Mouse (Mus musculus) heart, adult 2 months (tissue): ENCODE results near the gene Pax8. TPM values are rescaled to one million over a fixed set of nuclear protein-coding genes. Genes with fewer than 3 reads are reported as not detected.

ENCODE experiments used
- DNase-seq, 2 experiments: peaks; one replicate each; pipeline ENCODE4 v3.0.0; 2021
- H3K27ac ChIP-seq: fragments of 200-600 bp; 2 replicates; pipeline ENCODE4 v1.8.1; 2022
- H3K27me3 ChIP-seq: fragments of 200-500 bp; 2 replicates; pipeline ENCODE4 v1.6.1; 2012; ENCODE audit warnings: mild to moderate bottlenecking, low read length, inconsistent platforms, mixed read lengths; ENCODE audit not compliant: control insufficient read depth, insufficient read depth
- H3K36me3 ChIP-seq: fragments of 200-500 bp; 2 replicates; pipeline ENCODE4 v1.6.1; 2012; ENCODE audit warnings: low read length, inconsistent platforms; ENCODE audit not compliant: control insufficient read depth, insufficient read depth
- H3K4me1 ChIP-seq: fragments of 200-500 bp; 2 replicates; pipeline ENCODE4 v1.6.1; 2011; ENCODE audit warnings: low read length; ENCODE audit not compliant: control insufficient read depth, insufficient read depth
- H3K4me3 ChIP-seq: fragments of 200-600 bp; 2 replicates; pipeline ENCODE4 v1.8.1; 2022
- H3K79me2 ChIP-seq: fragments of 200-500 bp; replicated peaks from 2 replicates; pipeline ENCODE4 v1.6.1; 2012; ENCODE audit warnings: mild to moderate bottlenecking, inconsistent platforms, low read length, moderate library complexity, mixed read lengths; ENCODE audit not compliant: control insufficient read depth, insufficient read depth
- H3K9ac ChIP-seq: fragments of 200-500 bp; 2 replicates; pipeline ENCODE4 v1.6.1; 2012; ENCODE audit warnings: low read depth, mild to moderate bottlenecking, control low read depth, inconsistent platforms, low read length, mixed read lengths
- CTCF ChIP-seq: fragments of 200-600 bp; IDR thresholded peaks from 2 replicates; pipeline ENCODE4 v1.8.1; 2022; ENCODE audit warnings: antibody characterized with exemption, mild to moderate bottlenecking, moderate library complexity
- EP300 ChIP-seq: fragments of 200-500 bp; IDR thresholded peaks from 2 replicates; pipeline ENCODE4 v1.6.1; 2011; ENCODE audit warnings: low read depth, low read length, control low read depth; ENCODE audit not compliant: insufficient read depth
- POLR2A ChIP-seq: fragments of 200-500 bp; IDR thresholded peaks from 2 replicates; pipeline ENCODE4 v1.6.1; 2011; ENCODE audit warnings: mild to moderate bottlenecking, low read depth, low read length, control low read depth; ENCODE audit not compliant: insufficient read depth
- WGBS: fragments of 180-500 bp; shearing (Covaris S2); methylation state at CpG from one replicate; pipeline ENCODE4 v1.1.7; 2018; 5-methylcytosine and 5-hydroxymethylcytosine counted together
- intact Hi-C: fragments of 180-260 bp; cut with DNase I; formaldehyde crosslinking; loops from one replicate; pipeline ENCODE4 v1.15.1; 2025
- polyA plus RNA-seq: library from polyadenylated mRNA; depleted of rRNA; stranded (reverse); fragments of >200 nt; gene quantifications from 2 replicates; pipeline ENCODE4 v1.2.3, GENCODE M21; 2012
- total RNA-seq, 2 experiments: library from RNA; stranded (reverse); gene quantifications; 2 replicates each; pipeline ENCODE4 v1.2.3; 2021

Gene Pax8
- total and polyA plus RNA-seq, 3 experiments, result not detected

DNA sequence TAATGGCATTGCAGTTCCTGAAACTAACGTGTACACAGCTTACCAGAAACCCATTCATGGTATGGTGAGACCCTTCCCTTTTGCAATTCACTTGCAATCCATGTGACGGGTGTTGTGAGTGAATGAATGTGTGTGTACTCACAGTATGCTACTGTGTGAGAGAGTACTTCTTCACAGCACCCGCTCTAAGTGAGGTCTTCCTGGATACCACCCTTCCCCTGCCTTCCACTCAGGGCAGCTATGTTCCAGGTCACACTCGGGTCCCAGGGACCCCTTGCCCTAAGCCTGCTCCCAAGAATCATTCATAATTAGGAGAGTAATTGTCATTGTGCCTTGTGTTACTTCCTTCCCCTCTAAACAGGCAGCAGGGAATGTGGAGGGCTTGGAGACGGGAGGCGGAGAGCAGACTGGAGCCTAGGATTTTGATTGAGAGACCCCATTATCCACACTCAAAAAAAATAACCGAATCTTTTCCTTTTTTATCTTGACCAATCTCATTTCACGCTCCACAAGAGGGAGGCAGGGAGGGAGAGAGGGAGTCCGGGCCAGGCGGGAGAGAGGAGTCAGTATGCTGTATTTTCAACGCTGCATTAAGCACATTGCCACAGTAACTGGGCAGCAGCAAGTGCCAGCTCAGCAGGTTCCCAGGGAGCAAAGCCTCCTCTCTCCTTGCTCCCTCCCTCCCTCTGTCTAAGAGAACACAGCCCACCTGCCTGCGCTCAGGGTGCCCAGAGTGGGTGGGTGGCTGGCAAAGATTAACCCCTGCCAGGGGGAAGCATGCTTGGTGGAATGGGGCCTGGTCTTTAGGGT lies 47.3 kb downstream of the Pax8 start:
- no peak overlapping the region for H3K27ac ChIP-seq
- WGBS, result 56% methylated on average over 12 of the region's 12 CpGs
- intact Hi-C loops, result no loop called here
- H3K4me3 ChIP-seq, result no peak overlapping the region
- H3K27me3 ChIP-seq, result no peaks in the 10 kb centered on the region
- no peak overlapping the region for H3K9ac ChIP-seq
- H3K36me3 ChIP-seq, result no peaks in the 10 kb centered on the region
- DNase-seq, result no peak
- no peak for TF ChIP-seq POLR2A
- TF ChIP-seq CTCF, result no peak
- TF ChIP-seq EP300, result no peak
- H3K79me2 ChIP-seq, result no peaks in the 10 kb centered on the region
- no peaks in the 10 kb centered on the region for H3K4me1 ChIP-seq

DNA sequence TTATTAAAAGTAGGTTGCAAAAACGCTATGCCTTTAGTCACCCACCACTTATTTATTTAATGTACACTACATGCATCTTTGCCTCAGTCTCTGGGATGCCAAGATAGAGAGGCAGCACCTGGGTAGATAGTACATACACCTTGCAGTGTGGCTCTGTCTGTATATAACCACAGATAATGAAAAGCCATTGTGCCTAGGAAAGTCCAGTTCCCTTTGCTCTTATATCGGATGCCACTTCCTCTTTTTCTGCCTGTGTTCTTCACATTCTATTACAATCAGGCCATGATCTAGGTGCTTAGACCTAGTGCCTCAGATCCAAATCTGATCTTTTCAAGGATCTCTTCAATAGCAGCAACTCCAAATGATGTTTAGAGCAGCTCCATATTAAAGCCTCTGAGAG lies 49.8 kb downstream of the Pax8 start:
- WGBS, result 81% methylated on average over 2 of the region's 2 CpGs
- Histone ChIP-seq H3K27me3 (no peaks in the 10 kb centered on the region), H3K4me1 (no peaks in the 10 kb centered on the region), H3K79me2 (no peaks in the 10 kb centered on the region), H3K36me3 (no peaks in the 10 kb centered on the region), H3K27ac (no peak overlapping the region), H3K9ac (no peak overlapping the region), H3K4me3 (no peak overlapping the region)
- intact Hi-C loops, result no loop called here
- TF ChIP-seq EP300 (no peak), POLR2A (no peak), CTCF (no peak)
- no peak for DNase-seq

DNA sequence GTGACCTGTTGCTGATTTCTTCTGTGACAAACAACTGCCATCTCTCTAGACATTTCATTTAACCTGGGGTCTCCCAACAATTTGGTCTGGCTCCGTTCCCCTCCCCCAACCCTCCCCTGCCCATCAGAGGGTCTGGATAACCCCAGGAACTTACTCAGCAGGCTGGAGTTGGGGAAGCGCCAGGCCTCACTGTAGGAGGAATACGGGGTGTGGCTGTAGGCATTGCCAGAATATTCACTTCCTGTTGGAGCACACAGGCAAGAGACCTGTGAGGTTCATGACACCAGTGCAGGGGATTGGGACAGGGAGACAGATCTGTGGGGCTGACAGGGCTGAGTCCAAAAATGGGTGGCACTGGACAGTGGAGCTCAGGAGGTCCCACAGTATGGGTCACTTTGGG lies 52.6 kb downstream of the Pax8 start:
- intact Hi-C loops, result no loop called here
- Histone ChIP-seq H3K4me1 (no peaks in the 10 kb centered on the region), H3K36me3 (no peaks in the 10 kb centered on the region), H3K4me3 (no peak overlapping the region), H3K9ac (no peak overlapping the region), H3K27me3 (no peaks in the 10 kb centered on the region), H3K79me2 (no peaks in the 10 kb centered on the region), H3K27ac (no peak overlapping the region)
- TF ChIP-seq CTCF (no peak), EP300 (no peak), POLR2A (no peak)
- WGBS, result 36% methylated on average over 3 of the region's 3 CpGs
- no peak for DNase-seq

DNA sequence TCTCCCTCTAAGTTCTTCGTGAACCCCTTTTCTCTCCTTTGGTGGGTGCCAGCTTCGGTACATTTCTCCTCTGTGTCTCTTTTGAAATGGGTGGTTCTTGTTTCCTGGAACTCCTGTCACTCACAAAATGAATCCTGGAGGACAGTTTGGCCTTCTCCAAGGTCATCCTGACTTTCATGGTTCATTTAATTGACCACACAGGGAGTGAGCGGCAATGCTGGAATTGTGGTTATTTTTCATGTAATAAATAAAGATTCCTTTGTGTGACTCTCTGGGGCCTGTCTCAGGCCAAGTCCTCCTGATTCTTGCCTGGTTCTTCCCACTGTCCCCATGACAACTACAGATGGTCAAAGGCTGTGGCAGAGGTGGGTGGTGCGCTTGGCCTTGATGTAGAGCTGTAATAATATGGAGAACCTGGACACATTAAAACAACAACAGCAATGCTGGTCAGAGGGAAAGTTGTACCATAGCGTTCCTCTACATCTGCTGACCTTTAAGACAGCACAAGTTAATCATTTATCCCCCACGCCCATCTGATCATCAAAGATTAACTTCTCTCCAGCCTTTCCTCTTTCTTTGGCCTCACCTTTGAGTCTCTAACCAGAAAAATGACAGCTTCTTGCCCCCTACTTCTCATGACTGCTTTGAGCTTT lies 54.1 kb downstream of the Pax8 start:
- H3K27ac ChIP-seq, result no peak overlapping the region
- H3K4me3 ChIP-seq, result no peak overlapping the region
- DNase-seq, result no peak
- no peaks in the 10 kb centered on the region for H3K36me3 ChIP-seq
- H3K79me2 ChIP-seq, result no peaks in the 10 kb centered on the region
- TF ChIP-seq POLR2A (no peak), EP300 (no peak), CTCF (no peak)
- no peak overlapping the region for H3K9ac ChIP-seq
- intact Hi-C loops, result no loop called here
- H3K4me1 ChIP-seq, result no peaks in the 10 kb centered on the region
- no peaks in the 10 kb centered on the region for H3K27me3 ChIP-seq
- 87% methylated on average over 6 of the region's 6 CpGs for WGBS

DNA sequence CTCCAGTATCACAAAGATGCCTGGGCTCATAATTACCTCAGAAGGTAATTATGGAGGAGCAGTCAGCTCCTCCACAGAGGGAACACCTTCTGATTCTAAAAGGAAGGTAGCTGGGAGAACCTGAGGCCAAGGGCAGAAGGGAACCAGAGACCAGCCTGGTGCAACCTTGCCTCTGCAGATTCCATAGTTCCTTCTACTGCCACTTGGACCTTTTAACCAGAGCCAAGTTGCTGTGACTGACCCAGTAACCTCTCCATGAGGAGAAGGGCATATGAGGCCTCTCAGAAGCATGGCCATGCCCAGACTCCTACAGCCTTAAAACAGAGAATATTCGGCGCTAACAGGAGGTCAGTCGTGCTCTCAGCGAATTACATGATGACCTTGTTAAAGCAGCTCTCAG lies 57.8 kb downstream of the Pax8 start:
- WGBS, result 82% methylated on average over 4 of the region's 4 CpGs
- DNase-seq, result no peak
- no peak overlapping the region for H3K27ac ChIP-seq
- H3K79me2 ChIP-seq, result no peaks in the 10 kb centered on the region
- no peak overlapping the region for H3K9ac ChIP-seq
- intact Hi-C loops, result no loop called here
- no peaks in the 10 kb centered on the region for H3K4me1 ChIP-seq
- no peak overlapping the region for H3K4me3 ChIP-seq
- TF ChIP-seq EP300, result no peak
- TF ChIP-seq CTCF, result no peak
- TF ChIP-seq POLR2A, result no peak
- no peaks in the 10 kb centered on the region for H3K36me3 ChIP-seq
- no peaks in the 10 kb centered on the region for H3K27me3 ChIP-seq

DNA sequence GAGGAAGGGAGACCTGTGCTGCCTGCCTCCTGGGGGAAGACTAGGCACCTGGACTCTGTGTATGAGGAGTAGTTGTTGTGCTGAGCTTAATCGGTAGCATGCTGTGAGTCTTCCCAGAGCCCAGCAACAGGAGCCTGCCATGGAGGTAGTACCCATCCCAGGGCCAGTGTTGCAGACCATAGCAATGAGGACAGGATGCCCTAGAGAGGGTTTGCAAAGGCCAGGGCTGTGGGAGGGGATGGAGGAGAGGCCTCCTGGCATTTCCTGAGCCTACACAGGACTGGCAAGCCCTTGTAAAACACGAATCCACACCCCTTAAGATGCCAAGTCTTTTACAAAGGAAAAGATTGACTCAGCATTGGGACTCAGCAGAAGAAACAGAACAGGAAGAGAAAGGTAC lies 58.3 kb downstream of the Pax8 start:
- WGBS, result 11% methylated on average over 2 of the region's 2 CpGs
- Histone ChIP-seq H3K27ac (no peak overlapping the region), H3K36me3 (no peaks in the 10 kb centered on the region), H3K27me3 (no peaks in the 10 kb centered on the region), H3K9ac (no peak overlapping the region), H3K4me3 (no peak overlapping the region), H3K4me1 (no peaks in the 10 kb centered on the region), H3K79me2 (no peaks in the 10 kb centered on the region)
- no peak for TF ChIP-seq POLR2A
- TF ChIP-seq CTCF, result no peak
- TF ChIP-seq EP300, result no peak
- no peak for DNase-seq
- intact Hi-C loops, result no loop called here
